Mouse (Mus musculus): ENCODE measurements around the gene Sntn. TPM values are rescaled to one million over a fixed set of nuclear protein-coding genes. Genes with fewer than 3 reads are reported as not detected.

Gene Sntn
- total RNA-seq (2021): not detected
- long read RNA-seq, experiment 1: 0 reads
- long read RNA-seq, experiment 2: 0 reads

- DNase-seq: no peak
These were observed at the start of gene Sntn for GRCm38 (mm10) chr14:13670576-13670975. Gene Sntn (plus strand): TSS chr14:13670876.

- DNase-seq: no peak
These were observed 20.8 kb upstream of the Sntn start for GRCm38 (mm10) chr14:13649865-13650264.

- DNase-seq: no peak
These were observed 19.6 kb upstream of the Sntn start for GRCm38 (mm10) chr14:13651039-13651438.

GRCm38 (mm10) chr14:13651541-13652298 is 19.0 kb upstream of the Sntn start:
- DNase-seq: no peak

GRCm38 (mm10) chr14:13686716-13687115 is 16.0 kb downstream of the Sntn start:
- DNase-seq: no peak

- DNase-seq: no peak
These were observed 19.8 kb downstream of the Sntn start for GRCm38 (mm10) chr14:13690426-13690825.

- no peak for DNase-seq
These were observed 61.6 kb downstream of the Sntn start for GRCm38 (mm10) chr14:13732263-13732662.

Other genes starting within 250 kb of the Sntn start
- gene Gm281, start 243.6 kb downstream of the Sntn start, total RNA-seq (2021): not detected